Mouse (Mus musculus): ENCODE data around the gene Adad2. TPM values are rescaled to one million over a fixed set of nuclear protein-coding genes. Genes with fewer than 3 reads are reported as not detected.

The Adad2 gene
- polyA plus RNA-seq, 1 experiment from 2014 or later, result 0.17 TPM

GRCm38 (mm10) chr8:119663440-119663839, 50.9 kb downstream of the Adad2 start:
- H3K4me2 ChIP-seq (ENCODE audit: low read depth, low read length), result no peak overlapping the region

GRCm38 (mm10) chr8:119665270-119665669, 52.7 kb downstream of the Adad2 start:
- WGBS, result 72% methylated on average over 6 of the region's 6 CpGs
- Histone ChIP-seq H3K4me2 (ENCODE audit: low read depth, low read length) (no peak overlapping the region), H3K27me3 (ENCODE audit: control insufficient read depth, insufficient read depth, low read length) (no peaks in the 10 kb centered on the region), H3K4me1 (ENCODE audit: control insufficient read depth, insufficient read depth, low read length) (peaks cover 7% of the 10 kb centered on the region; the same call in 1 of the 2 replicates), H3K27ac (replicated peaks; ENCODE audit: low read depth, low read length) (no peak overlapping the region), H3K9ac (replicated peaks; ENCODE audit: low read length) (no peak overlapping the region), H3K36me3 (replicated peaks; ENCODE audit: control insufficient read depth, insufficient read depth, low read depth, low read length) (no peaks in the 10 kb centered on the region), H3K9me3 (replicated peaks; ENCODE audit: control insufficient read depth, low read length) (no peaks in the 10 kb centered on the region), H3K4me3 (ENCODE audit: low read depth, low read length) (no peak overlapping the region)
- ATAC-seq (replicated peaks; ENCODE audit: insufficient number of reproducible peaks, low FRiP score, low TSS enrichment, low read depth), result no peak
- no peak for DNase-seq (ENCODE audit: low spot score)

More at GRCm38 (mm10) chr8:119663440-119663839, 50.9 kb downstream of the Adad2 start:
- Histone ChIP-seq H3K4me1 (ENCODE audit: control insufficient read depth, insufficient read depth, low read length) (peaks cover 7% of the 10 kb centered on the region; the same call in 1 of the 2 replicates), H3K9me3 (replicated peaks; ENCODE audit: control insufficient read depth, low read length) (no peaks in the 10 kb centered on the region), H3K36me3 (replicated peaks; ENCODE audit: control insufficient read depth, insufficient read depth, low read depth, low read length) (no peaks in the 10 kb centered on the region), H3K4me3 (ENCODE audit: low read depth, low read length) (no peak overlapping the region), H3K9ac (replicated peaks; ENCODE audit: low read length) (no peak overlapping the region), H3K27ac (replicated peaks; ENCODE audit: low read depth, low read length) (no peak overlapping the region), H3K27me3 (ENCODE audit: control insufficient read depth, insufficient read depth, low read length) (no peaks in the 10 kb centered on the region)
- DNase-seq (ENCODE audit: low spot score) (no peak), ATAC-seq (replicated peaks; ENCODE audit: insufficient number of reproducible peaks, low FRiP score, low TSS enrichment, low read depth) (no peak)
- WGBS, result 38% methylated on average over 11 of the region's 11 CpGs

Other genes starting within 250 kb of the Adad2 start
- 9.8 and 10.4 TPM in 2 replicates for gene Mlycd, start 217.9 kb upstream of the Adad2 start, polyA plus RNA-seq (2014; fragmentation: Nextera tagmentation; extraction: Ambion mirVana)
- gene Osgin1, start 178.6 kb upstream of the Adad2 start, polyA plus RNA-seq (2014; fragmentation: Nextera tagmentation; extraction: Ambion mirVana), result 0.08 and 0.53 TPM in 2 replicates
- gene Necab2, start 166.0 kb upstream of the Adad2 start, polyA plus RNA-seq (2014; fragmentation: Nextera tagmentation; extraction: Ambion mirVana), result 9.2 and 11.9 TPM in 2 replicates
- gene Slc38a8, start 111.0 kb upstream of the Adad2 start, polyA plus RNA-seq (2014; fragmentation: Nextera tagmentation; extraction: Ambion mirVana), result 1.8 and 4.7 TPM in 2 replicates
- gene Mbtps1, start 54.0 kb upstream of the Adad2 start, polyA plus RNA-seq (2014; fragmentation: Nextera tagmentation; extraction: Ambion mirVana), result 103 and 106 TPM in 2 replicates
- gene Hsdl1, start 37.6 kb upstream of the Adad2 start, polyA plus RNA-seq (2014; fragmentation: Nextera tagmentation; extraction: Ambion mirVana), result 39.6 and 45.2 TPM in 2 replicates
- 0.13 TPM in 1 of 2 replicates, not detected in the other for gene Dnaaf1, start 37.5 kb upstream of the Adad2 start, polyA plus RNA-seq (2014; fragmentation: Nextera tagmentation; extraction: Ambion mirVana)
- gene Taf1c, start 7.5 kb upstream of the Adad2 start, polyA plus RNA-seq (2014; fragmentation: Nextera tagmentation; extraction: Ambion mirVana), result 10.3 and 11.0 TPM in 2 replicates
- gene Kcng4, start 22.9 kb downstream of the Adad2 start, polyA plus RNA-seq (2014; fragmentation: Nextera tagmentation; extraction: Ambion mirVana), result 0.15 TPM in 1 of 2 replicates, not detected in the other
- gene Wfdc1, start 53.6 kb downstream of the Adad2 start, polyA plus RNA-seq (2014; fragmentation: Nextera tagmentation; extraction: Ambion mirVana), result 5.7 and 14.3 TPM in 2 replicates
- 1.1 and 1.3 TPM in 2 replicates for gene Atp2c2, start 87.3 kb downstream of the Adad2 start, polyA plus RNA-seq (2014; fragmentation: Nextera tagmentation; extraction: Ambion mirVana)
- gene Tldc1, start 165.7 kb downstream of the Adad2 start, polyA plus RNA-seq (2014; fragmentation: Nextera tagmentation; extraction: Ambion mirVana), result 6.5 and 6.9 TPM in 2 replicates
- 321 and 363 TPM in 2 replicates for gene Cotl1, start 227.8 kb downstream of the Adad2 start, polyA plus RNA-seq (2014; fragmentation: Nextera tagmentation; extraction: Ambion mirVana)
- gene Klhl36, start 249.5 kb downstream of the Adad2 start, polyA plus RNA-seq (2014; fragmentation: Nextera tagmentation; extraction: Ambion mirVana), result 6.5 and 8.1 TPM in 2 replicates

Measured in embryonic facial prominence, embryonic 11.5 days (tissue).